Mouse (Mus musculus) CH12.LX (cell line): Measurements from ENCODE around the gene A830018L16Rik.
"Not testable (repeated sequence)": the region's sequence is repeated elsewhere in the genome, so short reads cannot be mapped to it uniquely, and the experiment has no call there.

Source experiments
- CHD2 ChIP-seq: IDR thresholded peaks from 2 replicates; pipeline ENCODE4 v1.6.1; 2011; ENCODE audit warnings: low read length, improper control_type of control experiment
- CTCF ChIP-seq, 2 experiments: IDR thresholded peaks in 1 of 2; conservative IDR thresholded peaks in 1 of 2; 2 replicates each; pipeline ENCODE4 v1.5.1; 2011 to 2012; ENCODE audit warnings: low read depth in 2 of 2, low read length in 2 of 2, improper control_type of control experiment in 1 of 2, inconsistent platforms in 1 of 2, mild to moderate bottlenecking in 1 of 2, moderate library complexity in 1 of 2
- MAFK ChIP-seq: IDR thresholded peaks from 2 replicates; pipeline ENCODE4 v1.6.1; 2011; ENCODE audit warnings: low read length, improper control_type of control experiment; ENCODE audit not compliant: insufficient replicate concordance
- MAX ChIP-seq: IDR thresholded peaks from 2 replicates; pipeline ENCODE4 v1.6.1; 2011; ENCODE audit warnings: low read length, improper control_type of control experiment
- POLR2A ChIP-seq: IDR thresholded peaks from 2 replicates; pipeline ENCODE4 v1.6.1; 2011; ENCODE audit warnings: low read depth, mild to moderate bottlenecking, improper control_type of control experiment, low read length
- RCOR1 ChIP-seq: conservative IDR thresholded peaks from 2 replicates; pipeline ENCODE4 v1.6.1; 2012; ENCODE audit warnings: low read depth, mild to moderate bottlenecking, inconsistent platforms, low read length, improper control_type of control experiment
- TBP ChIP-seq: conservative IDR thresholded peaks from 2 replicates; pipeline ENCODE4 v1.6.1; 2011; ENCODE audit warnings: low read depth, low read length, improper control_type of control experiment
- UBTF ChIP-seq: IDR thresholded peaks from 2 replicates; pipeline ENCODE4 v1.6.1; 2012; ENCODE audit warnings: low read depth, mild to moderate bottlenecking, inconsistent platforms, low read length, improper control_type of control experiment, moderate library complexity
- ZC3H11A ChIP-seq: IDR thresholded peaks from 2 replicates; pipeline ENCODE4 v1.6.1; 2012; ENCODE audit warnings: low read depth, mild to moderate bottlenecking, inconsistent platforms, low read length, improper control_type of control experiment
- ZKSCAN1 ChIP-seq: IDR thresholded peaks from 2 replicates; pipeline ENCODE4 v1.6.1; 2012; ENCODE audit warnings: low read depth, inconsistent platforms, low read length, improper control_type of control experiment, borderline replicate concordance
- ZNF384 ChIP-seq: IDR thresholded peaks from 2 replicates; pipeline ENCODE4 v1.6.1; 2012; ENCODE audit warnings: low read depth, low read length, improper control_type of control experiment, inconsistent platforms

- TF ChIP-seq CHD2; POLR2A; ZC3H11A; CTCF (conservative IDR thresholded peaks at IDR 0.05 in 1 of 2, IDR thresholded peaks at IDR 0.05 in 1 of 2; ENCODE audit: low read depth in 2 of 2, low read length in 2 of 2); MAX; MAFK; ZKSCAN1; TBP; ZNF384; UBTF; RCOR1: not testable (repeated sequence)
Observed at GRCm38 (mm10) chr1:11549810-11550209, 135.9 kb downstream of the A830018L16Rik start.
